Mouse (Mus musculus): ENCODE measurements around the gene Atxn7l3b.

GRCm38 (mm10) chr10:112926961-112927360 lies 1.8 kb downstream of the Atxn7l3b start:
- TF ChIP-seq CTCF (IDR thresholded peaks at IDR 0.05; ENCODE audit: low read depth, low read length) (no peak), POLR2A (IDR thresholded peaks at IDR 0.05; ENCODE audit: extremely low read depth, insufficient read depth, low read length) (no peak)
